Mouse (Mus musculus): ENCODE results near the gene Scn8a. TPM values are rescaled to one million over a fixed set of nuclear protein-coding genes. Genes with fewer than 3 reads are reported as not detected.

Gene Scn8a
- total RNA-seq, 2 experiments from 2014 or later: 250 to 260 TPM

DNA sequence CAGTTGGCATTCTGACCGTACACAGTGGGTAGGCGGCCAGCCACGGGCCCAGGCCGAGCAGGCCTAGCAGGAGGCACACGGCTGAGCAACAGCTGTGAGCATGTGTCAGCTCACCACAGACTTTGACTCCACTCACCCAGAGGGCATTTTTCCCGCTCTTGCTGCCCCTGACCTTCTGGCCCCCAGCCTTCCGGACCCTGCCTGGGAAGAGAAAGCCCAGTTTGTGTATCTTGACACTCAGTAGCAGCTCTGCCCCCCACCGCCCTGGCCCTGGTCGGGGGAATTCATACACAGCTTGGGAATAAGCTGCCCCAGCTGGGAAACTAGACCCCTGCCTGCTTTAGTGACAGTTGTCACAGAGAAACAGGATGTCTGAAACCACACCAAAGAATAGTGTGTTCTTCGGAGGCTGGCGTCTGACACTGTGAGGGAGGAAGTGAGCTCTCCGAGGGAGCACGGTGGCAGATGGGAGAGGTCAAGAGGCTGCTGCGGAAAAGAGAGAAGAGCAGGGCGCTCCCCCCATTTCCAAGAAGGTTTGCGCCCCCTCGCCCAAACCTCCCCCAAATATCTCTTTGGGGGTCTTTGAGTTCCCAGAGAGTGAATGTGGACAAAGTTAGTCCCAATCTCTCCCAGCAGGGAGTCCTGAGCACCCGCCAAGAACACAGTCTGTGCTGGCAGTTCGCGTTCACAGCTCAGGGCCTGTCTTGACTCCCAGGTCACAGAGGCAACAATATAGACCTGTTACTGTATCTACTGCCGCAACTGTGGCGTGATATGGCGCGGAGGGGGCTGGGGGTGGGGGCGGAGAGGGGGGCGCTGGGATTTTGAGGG lies 24.4 kb upstream of the Scn8a start:
- intact Hi-C loops (cut with DNase I): no loop called here
- Histone ChIP-seq H3K27ac (no peak overlapping the region), H3K4me3 (no peak overlapping the region)
- TF ChIP-seq CTCF (IDR thresholded peaks at IDR 0.05): no peak
- no peak for DNase-seq (ENCODE audit: extremely low spot score in 1 of 2, low spot score in 2 of 2)

DNA sequence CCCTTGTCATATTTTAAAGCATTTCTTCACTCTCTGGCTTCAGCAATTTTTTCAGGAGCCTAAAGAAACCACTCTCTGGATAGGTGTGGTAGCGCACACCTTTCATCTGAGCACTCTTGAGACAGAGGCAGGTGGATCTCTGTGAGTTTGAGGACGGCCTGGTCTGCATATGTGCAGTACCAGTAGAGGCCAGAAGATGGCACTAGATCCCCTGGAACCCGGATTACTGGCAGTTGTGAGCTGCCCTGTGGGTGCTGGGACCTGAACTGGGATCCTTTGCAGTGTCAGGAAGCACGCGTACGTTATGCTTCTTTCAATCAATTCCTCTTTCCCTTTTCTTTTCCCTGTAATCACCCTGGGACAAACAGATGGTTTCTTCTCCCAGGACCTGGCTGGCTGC lies 22.5 kb upstream of the Scn8a start:
- peak; percentile 38 for TF ChIP-seq CTCF (IDR thresholded peaks at IDR 0.05)
- intact Hi-C loops (cut with DNase I): no loop called here
- Histone ChIP-seq H3K4me3 (no peak overlapping the region), H3K27ac (no peak overlapping the region)
- DNase-seq (ENCODE audit: extremely low spot score in 1 of 2, low spot score in 2 of 2): no peak

- H3K27ac ChIP-seq: no peak overlapping the region
- H3K4me3 ChIP-seq: no peak overlapping the region
- intact Hi-C loops (cut with DNase I): no loop called here
- DNase-seq (ENCODE audit: extremely low spot score in 1 of 2, low spot score in 2 of 2): no peak
- TF ChIP-seq CTCF (IDR thresholded peaks at IDR 0.05): no peak
These were observed 12.1 kb upstream of the Scn8a start for GRCm38 (mm10) chr15:100857586-100857985.

GRCm38 (mm10) chr15:100860856-100861255 lies 8.8 kb upstream of the Scn8a start:
- no peak for TF ChIP-seq CTCF (IDR thresholded peaks at IDR 0.05)
- intact Hi-C loops (cut with DNase I): no loop called here
- Histone ChIP-seq H3K27ac (no peak overlapping the region), H3K4me3 (no peak overlapping the region)
- no peak for DNase-seq (ENCODE audit: extremely low spot score in 1 of 2, low spot score in 2 of 2)

DNA sequence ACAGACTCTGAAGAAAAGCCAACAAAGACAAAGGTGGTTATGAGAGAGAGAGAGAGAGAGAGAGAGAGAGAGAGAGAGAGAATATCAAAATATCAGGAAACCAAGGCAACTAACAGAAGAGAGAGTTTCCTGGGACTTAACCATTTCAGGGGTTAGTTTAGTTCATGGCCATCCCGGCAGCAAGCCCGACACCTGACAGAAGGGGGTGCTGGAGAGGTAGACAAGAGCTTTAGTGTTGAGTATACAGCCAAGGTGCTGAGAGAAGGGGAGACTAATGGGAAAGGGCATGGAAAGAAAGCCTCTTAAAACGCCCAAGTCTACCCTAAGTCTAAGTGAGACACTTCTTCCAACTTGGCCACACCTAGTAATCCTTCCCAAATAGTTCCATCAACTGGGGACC lies 4.1 kb upstream of the Scn8a start:
- H3K27ac ChIP-seq: no peak overlapping the region
- peak; percentile 11; the same call in 1 of the 2 replicates for TF ChIP-seq CTCF (IDR thresholded peaks at IDR 0.05)
- H3K4me3 ChIP-seq: no peak overlapping the region
- no peak for DNase-seq (ENCODE audit: extremely low spot score in 1 of 2, low spot score in 2 of 2)
- intact Hi-C loops (cut with DNase I): no loop called here

DNA sequence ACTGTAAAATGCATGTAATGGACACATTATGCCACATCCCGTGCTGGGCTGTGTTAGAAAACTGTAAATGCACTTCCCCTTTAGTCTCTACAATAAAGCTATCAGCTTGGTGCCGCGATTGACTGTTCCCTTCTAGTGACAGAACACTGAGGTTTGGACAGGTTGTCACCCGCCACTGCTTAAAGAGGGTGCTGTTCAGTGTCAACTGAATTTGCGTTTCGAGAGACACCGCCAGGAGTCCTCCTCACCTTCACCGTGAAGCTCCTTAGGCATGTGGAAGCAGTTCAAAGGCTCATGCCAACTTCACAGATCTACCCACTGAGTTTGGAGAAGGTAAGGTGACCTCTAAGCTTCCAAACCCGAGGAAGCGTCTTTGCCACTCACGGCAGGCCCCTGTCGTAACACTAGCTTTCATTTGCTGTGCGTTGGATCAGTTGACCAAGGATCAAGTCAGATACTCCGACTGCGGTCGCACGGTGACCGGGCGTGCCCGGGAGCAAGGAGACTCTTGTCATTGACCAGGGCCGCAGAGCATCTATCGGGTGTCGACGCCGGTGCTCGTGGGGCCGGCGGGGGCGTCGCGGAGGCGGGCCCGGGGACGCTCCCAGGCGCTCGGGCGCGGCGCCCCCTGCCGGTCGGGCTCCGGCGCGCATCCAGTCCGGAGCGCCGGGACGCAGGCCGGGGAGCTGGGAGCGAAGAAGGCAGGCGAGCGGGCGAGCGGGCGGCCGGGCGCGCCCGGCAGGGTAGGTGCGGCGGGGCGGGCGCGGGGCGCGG lies 530 bp downstream of the Scn8a start:
- peak; percentile 80 to 85 for DNase-seq (ENCODE audit: extremely low spot score in 1 of 2, low spot score in 2 of 2)
- intact Hi-C loops (cut with DNase I): loop anchor here (2.0 to 5.0 kb wide), 3 partner anchors 31 to 177 kb away; partner anchors contain the start of genes Gm47841 and Slc4a8
- peak; percentile 60 for TF ChIP-seq CTCF (IDR thresholded peaks at IDR 0.05)
- Histone ChIP-seq H3K27ac (peak overlapping the region; percentile 94), H3K4me3 (peak overlapping the region; percentile 48)

DNA sequence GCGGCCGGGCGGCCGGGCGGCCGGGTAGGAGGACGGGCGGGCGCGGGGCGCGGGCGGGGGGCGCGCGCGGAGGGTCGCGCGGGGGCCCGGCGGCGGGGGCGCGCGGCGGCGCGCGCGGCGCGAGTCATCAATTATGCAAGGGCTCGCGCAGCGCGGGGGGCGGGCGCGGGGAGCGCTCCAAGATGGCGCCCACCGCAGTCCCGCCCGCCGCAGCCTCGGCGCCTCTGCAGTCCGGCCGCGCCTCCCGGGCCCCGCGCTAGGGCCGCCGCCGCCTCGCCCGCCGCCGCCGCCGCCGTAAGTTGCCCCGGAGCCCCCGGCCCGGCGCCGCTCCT lies 1.1 kb downstream of the Scn8a start:
- peak overlapping the region; percentile 86 for H3K4me3 ChIP-seq
- intact Hi-C loops (cut with DNase I): loop anchor here (1.0 to 5.0 kb wide), 4 partner anchors 32 to 177 kb away; partner anchors contain the start of genes Gm47841 and Slc4a8
- H3K27ac ChIP-seq: peak overlapping the region; percentile 97; the same call in 1 of the 2 replicates
- peak; percentile 64 to 74 for DNase-seq (ENCODE audit: extremely low spot score in 1 of 2, low spot score in 2 of 2)
- no peak for TF ChIP-seq CTCF (IDR thresholded peaks at IDR 0.05)

DNA sequence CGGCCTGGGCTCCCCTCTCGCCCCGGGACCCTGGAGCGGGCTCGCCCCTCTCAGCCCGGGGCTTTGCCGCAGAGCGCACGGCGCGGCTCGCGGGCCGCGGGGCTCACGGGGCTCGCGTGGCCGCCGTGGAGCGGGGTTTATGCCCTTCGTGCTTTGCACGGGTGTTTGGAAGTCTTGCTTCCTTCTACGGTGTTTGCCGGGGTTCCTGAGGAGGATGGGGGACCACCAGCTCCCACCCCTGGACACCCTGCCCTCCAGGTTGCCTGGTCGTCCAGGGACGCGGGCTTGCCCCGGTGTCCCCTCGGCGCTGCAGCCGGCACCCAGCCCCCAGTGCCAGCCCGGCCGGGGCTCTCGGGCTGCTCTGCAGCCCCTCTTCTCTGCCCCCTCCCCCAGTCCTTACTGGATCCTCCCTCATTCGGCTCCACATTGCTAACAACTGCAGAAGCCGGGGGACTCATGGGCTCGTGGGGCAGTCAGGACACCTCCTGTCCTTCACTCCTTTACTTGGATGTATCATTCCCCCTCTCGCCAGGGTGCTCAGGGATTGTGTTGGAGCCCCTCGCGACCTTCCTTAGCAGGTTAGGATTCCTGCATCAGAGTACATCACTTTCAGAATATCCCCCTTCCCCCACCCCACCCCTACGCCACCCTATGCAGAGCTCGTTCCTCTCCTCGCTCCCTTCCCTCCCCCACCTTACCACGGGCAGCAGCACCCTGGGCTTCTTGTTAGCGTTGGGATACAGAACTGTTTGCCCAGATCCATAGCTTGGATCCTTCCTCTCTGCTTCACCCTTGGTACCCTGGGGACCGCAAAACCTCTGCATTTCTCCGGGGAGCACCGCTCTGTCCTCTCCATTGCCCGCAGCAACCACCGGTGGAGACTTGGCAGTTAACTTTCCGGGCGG lies 1.7 kb downstream of the Scn8a start:
- H3K27ac ChIP-seq: peak overlapping the region; percentile 97
- intact Hi-C loops (cut with DNase I): loop anchor here (1.0 to 5.0 kb wide), 6 partner anchors 33 to 176 kb away; partner anchors contain the start of genes Gm47841 and Slc4a8
- H3K4me3 ChIP-seq: peak overlapping the region; percentile 86
- no peak for TF ChIP-seq CTCF (IDR thresholded peaks at IDR 0.05)
- peak in 1 of 2 experiments; percentile 53 for DNase-seq (ENCODE audit: extremely low spot score in 1 of 2, low spot score in 2 of 2)

DNA sequence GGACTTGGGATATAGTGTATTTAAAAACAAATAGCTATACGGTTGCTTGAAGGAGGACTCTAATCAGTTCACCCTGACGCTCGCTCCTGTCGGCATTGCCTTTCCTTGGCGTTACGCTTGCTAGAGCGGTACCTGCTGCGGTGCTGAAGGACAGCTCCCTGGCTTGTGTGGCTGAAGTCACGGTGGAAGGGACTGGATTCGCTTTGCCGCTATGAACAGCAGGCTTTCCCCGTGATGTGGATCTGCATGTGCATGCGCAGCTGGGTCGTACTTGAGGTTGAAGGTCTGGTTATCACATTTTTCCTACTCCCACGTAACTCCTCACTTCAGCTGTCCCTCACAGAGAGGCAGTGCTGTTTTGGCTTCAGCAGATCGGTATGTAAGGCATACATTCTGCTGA lies 3.5 kb downstream of the Scn8a start:
- TF ChIP-seq CTCF (IDR thresholded peaks at IDR 0.05): no peak

DNA sequence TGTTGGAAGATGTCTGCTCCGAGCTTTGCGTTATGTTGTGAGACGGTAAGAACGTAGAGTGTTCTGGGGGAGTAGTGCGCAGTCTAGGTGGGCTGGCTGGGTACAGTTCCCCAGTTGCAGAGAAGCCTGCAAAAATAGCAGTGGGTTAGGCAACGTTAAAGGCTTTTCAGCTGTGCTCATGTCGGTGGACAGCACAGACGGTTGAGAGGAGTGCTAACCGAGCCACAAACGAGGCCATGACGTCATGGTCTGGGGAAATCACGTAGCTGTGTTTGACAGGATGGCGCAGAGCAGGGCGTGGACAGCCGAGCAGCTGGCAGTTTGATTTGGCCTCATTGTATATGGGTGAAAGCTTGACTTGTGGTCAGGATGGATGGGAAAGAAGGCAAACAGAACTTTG lies 9.4 kb downstream of the Scn8a start:
- TF ChIP-seq CTCF (IDR thresholded peaks at IDR 0.05): no peak
- DNase-seq (ENCODE audit: extremely low spot score in 1 of 2, low spot score in 2 of 2): peak in 1 of 2 experiments; percentile 49
- intact Hi-C loops (cut with DNase I): no loop called here
- Histone ChIP-seq H3K27ac (no peak overlapping the region), H3K4me3 (no peak overlapping the region)

More for the DNA sequence above, 3.5 kb downstream of the Scn8a start:
- peak; percentile 38 to 58 for DNase-seq (ENCODE audit: extremely low spot score in 1 of 2, low spot score in 2 of 2)
- Histone ChIP-seq H3K27ac (peak overlapping the region; percentile 97), H3K4me3 (peak overlapping the region; percentile 86)
- intact Hi-C loops (cut with DNase I): loop anchor here (2.0 to 5.0 kb wide), 3 partner anchors 50 to 174 kb away; partner anchors contain the start of gene Gm47841

DNA sequence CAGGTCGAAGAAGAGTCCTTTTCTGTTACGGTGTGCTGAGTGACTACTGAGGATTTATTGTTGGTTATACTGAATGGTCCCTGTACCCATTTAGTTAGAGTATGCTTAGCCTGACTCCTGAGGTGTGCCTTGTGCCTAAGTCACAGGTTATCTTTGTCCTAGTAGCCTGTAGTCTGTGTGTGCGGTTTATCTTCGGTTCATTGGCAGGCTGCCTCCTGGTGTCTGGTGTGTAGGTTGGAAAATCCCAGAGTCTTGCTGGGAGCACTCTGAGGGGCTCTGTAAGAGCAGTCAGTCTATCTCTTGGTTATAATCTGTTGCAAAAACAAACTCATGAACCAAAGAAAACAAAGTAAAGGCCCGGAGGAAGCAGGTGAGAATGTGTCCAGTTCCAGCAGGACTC lies 11.7 kb downstream of the Scn8a start:
- DNase-seq (ENCODE audit: extremely low spot score in 1 of 2, low spot score in 2 of 2): no peak
- H3K27ac ChIP-seq: no peak overlapping the region
- TF ChIP-seq CTCF (IDR thresholded peaks at IDR 0.05): no peak

More for the DNA sequence above, 11.7 kb downstream of the Scn8a start:
- H3K4me3 ChIP-seq: no peak overlapping the region
- intact Hi-C loops (cut with DNase I): no loop called here

Measured in left cerebral cortex, adult 2 months (tissue).